Mouse (Mus musculus) retina, postnatal 7 days (tissue): ENCODE measurements around the gene Mettl7b.

ENCODE experiments used
- DNase-seq: peaks from one replicate; pipeline ENCODE4 v3.0.0-alpha.2; 2012; ENCODE audit warnings: low read depth, low spot score

The Mettl7b gene

GRCm38 (mm10) chr10:128919966-128920365, 40.8 kb downstream of the Mettl7b start:
- DNase-seq, result no peak

- DNase-seq, result no peak
Observed at GRCm38 (mm10) chr10:128919203-128919631, 41.6 kb downstream of the Mettl7b start.

DNA sequence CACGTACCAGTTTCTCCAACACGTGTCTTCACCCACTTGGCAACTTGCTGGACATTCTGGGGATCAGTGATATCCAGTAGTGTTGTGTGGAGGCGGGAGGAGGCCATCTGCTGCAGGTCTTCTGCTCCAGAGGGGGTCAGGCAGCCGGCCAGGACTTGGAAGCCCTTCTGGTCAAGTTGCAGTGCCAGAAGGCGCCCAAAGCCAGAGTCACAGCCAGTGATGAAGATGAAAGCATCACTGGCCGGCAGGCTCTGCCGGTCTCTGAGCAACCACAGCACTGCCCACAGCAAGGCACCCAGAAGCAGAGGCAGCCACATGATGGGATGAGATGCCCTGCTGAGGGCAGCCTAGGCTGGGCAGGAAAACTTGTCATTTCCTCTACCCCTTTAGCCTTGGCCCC, 42.5 kb downstream of the Mettl7b start:
- DNase-seq, result no peak

GRCm38 (mm10) chr10:128917400-128917799, 43.4 kb downstream of the Mettl7b start:
- no peak for DNase-seq

GRCm38 (mm10) chr10:128916665-128917064, 44.1 kb downstream of the Mettl7b start:
- DNase-seq, result no peak

GRCm38 (mm10) chr10:128915550-128915949, 45.2 kb downstream of the Mettl7b start:
- no peak for DNase-seq

- no peak for DNase-seq
Observed at GRCm38 (mm10) chr10:128913696-128914095, 47.1 kb downstream of the Mettl7b start.

- peak; percentile 85 for DNase-seq
Observed at GRCm38 (mm10) chr10:128913219-128913618, 47.6 kb downstream of the Mettl7b start.

GRCm38 (mm10) chr10:128912791-128913190, 48.0 kb downstream of the Mettl7b start:
- DNase-seq, result no peak

DNA sequence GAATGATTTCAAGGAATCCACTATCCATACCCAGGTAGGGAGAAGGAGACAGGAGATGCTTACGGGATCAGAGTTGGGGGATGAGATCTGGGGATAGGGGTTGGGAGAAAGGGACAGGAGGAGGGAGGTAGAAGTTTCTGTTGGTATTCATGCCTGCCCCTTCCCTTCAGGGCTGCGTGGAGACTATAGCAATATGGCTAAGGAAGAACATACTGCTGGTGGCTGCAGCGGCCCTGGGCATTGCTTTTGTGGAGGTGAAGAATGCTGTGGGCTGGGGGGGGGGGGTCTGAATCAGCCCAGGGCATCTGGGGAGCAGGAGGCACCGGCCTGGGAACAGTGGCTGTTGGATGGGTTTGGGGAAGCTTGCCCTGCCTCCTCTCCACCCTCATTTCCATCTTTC, 48.5 kb downstream of the Mettl7b start:
- DNase-seq, result no peak

GRCm38 (mm10) chr10:128911430-128911829, 49.4 kb downstream of the Mettl7b start:
- DNase-seq, result no peak

DNA sequence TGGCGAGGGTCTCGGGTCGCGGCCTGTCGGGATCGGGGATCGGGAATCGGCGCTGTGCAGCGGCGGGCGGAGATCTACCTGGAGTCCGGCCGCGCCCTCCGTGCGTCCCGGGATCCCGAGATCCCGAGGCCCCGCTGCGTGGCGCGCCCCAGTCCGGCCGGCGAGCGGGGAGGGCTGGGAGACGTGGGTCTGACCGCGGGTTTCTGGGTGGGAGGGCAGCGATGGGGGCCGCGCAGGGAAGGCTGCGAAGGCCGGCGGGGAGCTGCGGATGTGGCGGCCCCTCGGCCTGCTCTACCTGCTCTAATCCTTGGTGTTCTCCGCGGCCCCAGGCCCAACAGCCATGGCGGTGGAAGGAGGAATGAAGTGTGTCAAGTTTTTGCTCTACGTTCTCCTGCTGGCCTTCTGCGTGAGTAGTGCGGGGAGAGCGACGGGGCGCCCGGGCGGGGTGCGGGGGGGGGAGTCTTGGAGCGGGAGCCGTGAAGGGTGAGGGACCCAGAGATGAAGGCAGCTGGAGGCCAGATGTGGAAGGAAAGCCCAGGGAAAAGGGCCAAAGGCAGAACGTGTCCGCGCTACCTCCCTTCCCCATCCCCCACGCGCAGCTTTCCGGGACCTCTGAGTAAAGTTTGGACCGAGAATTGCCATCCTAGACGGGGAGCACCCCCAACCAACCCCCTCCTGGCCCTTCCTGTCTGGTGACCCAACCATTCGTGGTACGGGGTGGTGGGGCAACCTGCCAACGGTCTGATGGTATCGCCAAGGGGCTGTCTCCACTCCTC, 50.5 kb downstream of the Mettl7b start:
- DNase-seq, result no peak

GRCm38 (mm10) chr10:128909567-128910028, 51.2 kb downstream of the Mettl7b start:
- peak; percentile 77 for DNase-seq

GRCm38 (mm10) chr10:128908778-128909448, 51.9 kb downstream of the Mettl7b start:
- no peak for DNase-seq
